Mouse (Mus musculus) intestine, postnatal 0 days (tissue): ENCODE data around the gene Gigyf1. TPM values are rescaled to one million over a fixed set of nuclear protein-coding genes. Genes with fewer than 3 reads are reported as not detected.

Experiments used
- ATAC-seq: fragments of 200-750 bp; cut with Nextera tagmentation; 2 replicates; pipeline ENCODE4 v1.8.0; 2017; ENCODE audit warnings: mild to moderate bottlenecking, moderate TSS enrichment, moderate library complexity
- H3K27ac ChIP-seq: fragments of 300-500 bp; sonication (generic); 2 replicates; pipeline ENCODE4 v1.5.1; 2014; ENCODE audit warnings: mild to moderate bottlenecking, low read depth, low read length, moderate library complexity
- H3K27me3 ChIP-seq: fragments of 300-500 bp; sonication (generic); replicated peaks from 2 replicates; pipeline ENCODE4 v1.6.1; 2014; ENCODE audit warnings: low read length, mixed read lengths; ENCODE audit not compliant: control insufficient read depth, insufficient read depth
- H3K36me3 ChIP-seq: fragments of 300-500 bp; sonication (generic); 2 replicates; pipeline ENCODE4 v1.6.1; 2014; ENCODE audit warnings: mild to moderate bottlenecking, moderate library complexity; ENCODE audit not compliant: control insufficient read depth, insufficient read depth
- H3K4me1 ChIP-seq: fragments of 300-500 bp; sonication (generic); replicated peaks from 2 replicates; pipeline ENCODE4 v1.6.1; 2014; ENCODE audit warnings: antibody characterized with exemption, low read length, mixed read lengths; ENCODE audit not compliant: control insufficient read depth, insufficient read depth
- H3K4me2 ChIP-seq: fragments of 300-500 bp; sonication (generic); replicated peaks from 2 replicates; pipeline ENCODE4 v1.6.1; 2014; ENCODE audit warnings: low read depth, mild to moderate bottlenecking, moderate library complexity
- H3K4me3 ChIP-seq: fragments of 300-500 bp; sonication (generic); 2 replicates; pipeline ENCODE4 v1.5.1; 2014; ENCODE audit warnings: low read depth, low read length
- H3K9ac ChIP-seq: fragments of 300-500 bp; sonication (generic); 2 replicates; pipeline ENCODE4 v1.6.1; 2014; ENCODE audit warnings: mild to moderate bottlenecking, low read depth, low read length
- H3K9me3 ChIP-seq: fragments of 300-500 bp; sonication (generic); 2 replicates; pipeline ENCODE4 v1.6.1; 2016; ENCODE audit warnings: mixed run types; ENCODE audit not compliant: control insufficient read depth
- CTCF ChIP-seq: sonication (generic); IDR thresholded peaks from 2 replicates; pipeline ENCODE4 v1.5.1; 2016; ENCODE audit warnings: low read depth, mild to moderate bottlenecking, control low read depth, antibody characterized with exemption, moderate library complexity
- WGBS: fragments of 180-500 bp; shearing (Covaris S2); extraction: QIAGEN DNeasy Blood & Tissue Kit; methylation state at CpG from one replicate; pipeline ENCODE4 v1.1.7; 2014; 5-methylcytosine and 5-hydroxymethylcytosine counted together
- polyA plus RNA-seq: library from polyadenylated mRNA; unstranded; fragments of >200 nt; fragmentation: Nextera tagmentation; extraction: Ambion mirVana; gene quantifications from 2 replicates; pipeline ENCODE4 v1.2.1, GENCODE M21; 2015

The Gigyf1 gene
- polyA plus RNA-seq, 1 experiment from 2014 or later, result 4.7 TPM

- no peak overlapping the region for H3K4me3 ChIP-seq
- TF ChIP-seq CTCF, result no peak
- no peak overlapping the region for H3K27ac ChIP-seq
- no peaks in the 10 kb centered on the region for H3K9me3 ChIP-seq
- no peak overlapping the region for H3K4me2 ChIP-seq
- no peak for ATAC-seq
- H3K36me3 ChIP-seq, result peaks cover 84% of the 10 kb centered on the region
- no peak overlapping the region for H3K9ac ChIP-seq
- 77% methylated on average over 9 of the region's 9 CpGs for WGBS
- H3K27me3 ChIP-seq, result no peaks in the 10 kb centered on the region
- no peaks in the 10 kb centered on the region for H3K4me1 ChIP-seq
Observed at GRCm38 (mm10) chr5:137521861-137522260, 3.5 kb downstream of the Gigyf1 start.

DNA sequence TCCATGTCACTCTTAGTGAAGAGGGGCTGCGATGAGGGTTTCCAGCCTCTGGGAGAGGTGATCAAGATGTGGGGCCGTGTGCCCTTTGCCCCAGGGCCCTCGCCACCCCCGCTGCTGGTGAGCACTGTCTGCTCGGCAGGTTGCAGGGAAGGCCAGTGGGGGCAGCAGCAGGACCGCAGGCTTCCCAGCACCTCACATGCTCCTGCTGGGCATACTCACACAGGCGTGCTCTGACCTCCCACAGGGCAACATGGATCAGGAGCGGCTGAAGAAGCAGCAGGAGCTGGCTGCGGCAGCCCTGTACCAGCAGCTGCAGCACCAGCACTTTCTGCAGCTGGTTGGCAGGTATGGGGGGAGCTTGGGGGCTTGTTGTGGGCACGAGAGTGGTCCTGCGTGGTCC lies 4.4 kb downstream of the Gigyf1 start:
- no peaks in the 10 kb centered on the region for H3K9me3 ChIP-seq
- no peak overlapping the region for H3K4me3 ChIP-seq
- H3K27me3 ChIP-seq, result no peaks in the 10 kb centered on the region
- 80% methylated on average over 11 of the region's 11 CpGs for WGBS
- H3K9ac ChIP-seq, result no peak overlapping the region
- no peak for ATAC-seq
- no peak overlapping the region for H3K4me2 ChIP-seq
- H3K4me1 ChIP-seq, result no peaks in the 10 kb centered on the region
- no peak for TF ChIP-seq CTCF
- H3K36me3 ChIP-seq, result peaks cover 91% of the 10 kb centered on the region
- H3K27ac ChIP-seq, result no peak overlapping the region

DNA sequence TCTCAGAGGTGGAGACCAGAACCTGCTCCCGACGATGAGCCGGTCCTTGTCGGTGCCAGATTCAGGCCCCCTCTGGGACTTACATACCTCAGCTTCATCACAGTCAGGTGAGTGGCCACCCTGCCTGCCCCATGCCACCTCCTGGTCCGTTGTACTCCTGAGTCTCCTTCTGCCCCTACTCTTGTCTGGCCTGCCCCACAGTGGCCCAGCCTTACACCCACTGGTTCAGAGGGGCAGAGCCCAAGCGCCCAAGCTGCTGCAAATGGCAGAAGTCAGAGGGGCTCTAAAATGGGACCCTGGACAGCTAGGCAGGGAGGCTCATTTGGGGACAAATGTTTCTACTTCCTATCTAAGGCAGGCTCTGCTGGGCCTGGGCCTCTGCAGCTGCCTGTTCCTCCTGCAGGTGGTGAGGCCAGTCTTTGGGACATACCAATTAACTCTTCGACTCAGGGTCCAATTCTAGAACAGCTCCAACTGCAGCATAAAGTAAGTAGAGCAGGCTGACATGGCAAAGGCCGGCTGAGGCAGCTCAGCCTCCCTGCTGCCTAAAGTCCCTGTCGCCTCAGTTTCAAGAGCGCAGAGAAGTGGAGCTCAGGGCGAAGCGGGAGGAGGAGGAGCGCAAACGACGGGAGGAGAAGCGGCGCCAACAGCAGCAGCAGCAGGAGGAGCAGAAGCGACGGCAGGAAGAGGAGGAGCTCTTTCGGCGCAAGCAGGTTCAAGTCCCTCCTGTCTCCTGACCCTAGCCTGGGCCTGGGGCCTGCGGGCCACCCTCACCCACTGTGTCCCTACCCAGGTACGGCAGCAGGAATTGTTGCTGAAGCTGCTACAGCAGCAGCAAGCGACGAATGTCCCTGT lies 5.3 kb downstream of the Gigyf1 start:
- no peak overlapping the region for H3K9ac ChIP-seq
- H3K4me2 ChIP-seq, result no peak overlapping the region
- ATAC-seq, result no peak
- H3K36me3 ChIP-seq, result peaks cover 95% of the 10 kb centered on the region
- H3K27me3 ChIP-seq, result no peaks in the 10 kb centered on the region
- 0 out of 2 replicates have a peak, but pooled peaks have one; percentile 12 for TF ChIP-seq CTCF
- peak overlapping the region; percentile 41; the same call in 1 of the 2 replicates for H3K27ac ChIP-seq
- no peak overlapping the region for H3K4me3 ChIP-seq
- no peaks in the 10 kb centered on the region for H3K4me1 ChIP-seq
- no peaks in the 10 kb centered on the region for H3K9me3 ChIP-seq
- 82% methylated on average over 25 of the region's 25 CpGs for WGBS

GRCm38 (mm10) chr5:137524251-137524515 lies 5.8 kb downstream of the Gigyf1 start:
- H3K9me3 ChIP-seq, result no peaks in the 10 kb centered on the region
- no peak for TF ChIP-seq CTCF
- no peak overlapping the region for H3K27ac ChIP-seq
- 85% methylated on average over 8 of the region's 8 CpGs for WGBS
- peaks cover 95% of the 10 kb centered on the region for H3K36me3 ChIP-seq
- no peak overlapping the region for H3K4me2 ChIP-seq
- H3K4me1 ChIP-seq, result no peaks in the 10 kb centered on the region
- no peak overlapping the region for H3K9ac ChIP-seq
- no peak for ATAC-seq
- no peaks in the 10 kb centered on the region for H3K27me3 ChIP-seq
- no peak overlapping the region for H3K4me3 ChIP-seq

DNA sequence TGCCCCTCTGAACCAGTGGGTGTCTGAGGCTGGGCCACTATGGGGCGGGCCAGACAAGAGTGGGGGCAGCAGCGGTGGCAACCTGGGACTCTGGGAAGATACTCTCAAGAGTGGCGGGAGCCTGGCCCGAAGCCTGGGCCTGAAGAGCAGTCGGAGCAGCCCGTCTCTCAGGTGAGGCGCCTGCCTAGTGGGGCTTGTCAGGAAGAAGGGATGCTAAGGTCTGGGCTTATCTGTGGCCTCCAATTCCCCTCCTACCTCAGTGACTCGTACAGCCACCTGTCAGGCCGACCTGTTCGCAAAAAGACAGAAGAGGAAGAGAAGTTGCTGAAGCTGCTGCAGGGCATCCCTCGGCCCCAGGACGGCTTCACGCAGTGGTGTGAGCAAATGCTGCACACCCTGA lies 6.3 kb downstream of the Gigyf1 start:
- ATAC-seq, result no peak
- TF ChIP-seq CTCF, result no peak
- Histone ChIP-seq H3K4me3 (no peak overlapping the region), H3K9me3 (no peaks in the 10 kb centered on the region), H3K27me3 (no peaks in the 10 kb centered on the region), H3K4me1 (no peaks in the 10 kb centered on the region), H3K4me2 (no peak overlapping the region), H3K27ac (no peak overlapping the region), H3K36me3 (peaks cover 95% of the 10 kb centered on the region), H3K9ac (no peak overlapping the region)
- 85% methylated on average over 13 of the region's 13 CpGs for WGBS

DNA sequence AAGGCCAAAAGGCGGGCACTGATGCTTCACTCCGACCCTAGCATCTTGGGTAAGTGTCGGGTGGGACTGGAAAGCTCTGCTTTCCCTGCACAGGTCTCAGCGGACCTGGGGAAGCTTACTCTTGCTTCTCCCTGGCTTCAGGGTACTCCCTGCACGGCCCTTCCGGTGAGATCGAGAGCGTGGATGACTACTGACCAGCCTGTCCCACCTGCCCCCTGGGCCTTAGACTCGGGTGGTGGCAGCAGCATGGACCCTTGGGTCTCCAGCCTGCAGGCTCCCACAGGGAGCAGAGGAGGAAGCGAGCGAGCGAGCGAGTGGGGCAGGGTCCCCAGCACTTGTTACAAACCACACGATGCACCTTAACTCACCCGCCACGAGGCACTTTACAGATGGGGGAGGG lies 7.2 kb downstream of the Gigyf1 start:
- no peak overlapping the region for H3K4me2 ChIP-seq
- H3K4me3 ChIP-seq, result no peak overlapping the region
- H3K9me3 ChIP-seq, result no peaks in the 10 kb centered on the region
- WGBS, result 75% methylated on average over 16 of the region's 16 CpGs
- H3K4me1 ChIP-seq, result 0 out of 2 replicates have a peak, but pooled peaks cover 6% of the 10 kb centered on the region
- H3K9ac ChIP-seq, result no peak overlapping the region
- no peaks in the 10 kb centered on the region for H3K27me3 ChIP-seq
- no peak for TF ChIP-seq CTCF
- peaks cover 94% of the 10 kb centered on the region for H3K36me3 ChIP-seq
- no peak for ATAC-seq
- no peak overlapping the region for H3K27ac ChIP-seq
